Mouse (Mus musculus): ENCODE results near the gene Fkbp10. TPM values are rescaled to one million over a fixed set of nuclear protein-coding genes. Genes with fewer than 3 reads are reported as not detected.

Gene Fkbp10
- total and polyA plus RNA-seq, 2 experiments from 2014 or later: 23.4 to 34.6 TPM

DNA sequence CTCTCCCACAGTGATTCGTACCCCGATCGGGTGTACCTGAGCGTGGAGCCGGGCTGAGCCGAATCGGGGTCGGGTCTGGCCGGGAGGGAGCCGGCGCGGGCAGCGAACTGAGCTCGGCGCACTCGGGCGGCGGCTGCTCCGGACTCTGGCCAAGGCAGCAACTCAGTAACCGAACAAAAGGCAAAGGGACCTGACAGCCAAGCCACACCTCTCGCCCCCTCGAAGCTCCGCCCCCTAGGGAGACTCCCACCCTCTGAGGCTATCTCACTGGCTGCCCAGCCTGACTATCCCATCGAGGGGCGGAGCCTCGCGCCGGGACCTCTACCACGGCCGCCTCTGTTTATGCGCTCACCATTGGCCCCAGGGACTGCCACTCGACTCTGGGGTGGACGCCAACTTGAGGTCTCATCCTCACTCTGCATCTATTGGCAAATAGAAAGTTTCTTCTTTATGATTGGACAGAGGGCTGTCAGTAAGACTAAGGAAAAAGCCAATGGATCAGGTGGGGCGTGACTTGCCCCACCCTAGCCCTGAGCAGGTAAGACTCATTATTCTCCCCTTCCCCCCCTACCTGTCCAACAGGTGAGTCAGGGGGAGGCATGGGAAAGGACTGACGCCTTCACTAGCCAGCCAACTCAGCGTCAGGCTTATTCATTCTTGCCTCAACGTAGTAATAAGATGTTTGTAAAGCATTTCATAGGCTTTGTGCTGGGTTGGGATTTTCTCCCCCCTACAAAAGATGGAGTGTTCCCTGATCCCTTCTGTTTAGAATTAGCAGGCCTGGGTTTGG lies 17.7 kb upstream of the Fkbp10 start, which contains the start of gene Jup:
Gene Jup, minus strand, starts transcription at position 164 of the 790 bp plus-strand sequence.
- peak within 1 kb of the TSS; percentile 76 for H3K27ac ChIP-seq (ENCODE audit: low read depth, low read length)
- H3K9ac ChIP-seq: peak within 1 kb of the TSS; percentile 72
- peaks cover 18% of the 10 kb centered on the region for H3K4me1 ChIP-seq (ENCODE audit: insufficient read depth)
- peak within 1 kb of the TSS; percentile 78 for H3K4me2 ChIP-seq (ENCODE audit: low read depth)
- peak within 1 kb of the TSS; percentile 82 for H3K4me3 ChIP-seq (ENCODE audit: low read depth, low read length)
- WGBS: 1% methylated on average over 37 of the region's 37 CpGs
- H3K27me3 ChIP-seq (ENCODE audit: insufficient read depth, low read length): no peaks in the 10 kb centered on the region
- peak; percentile 99 for ATAC-seq
- no peaks in the 10 kb centered on the region for H3K9me3 ChIP-seq (ENCODE audit: low read length)
- no peak for TF ChIP-seq CTCF (IDR thresholded peaks at IDR 0.05; ENCODE audit: low read depth)
- H3K36me3 ChIP-seq (ENCODE audit: insufficient read depth): no peaks in the 10 kb centered on the region
- DNase-seq: peak; percentile 98

DNA sequence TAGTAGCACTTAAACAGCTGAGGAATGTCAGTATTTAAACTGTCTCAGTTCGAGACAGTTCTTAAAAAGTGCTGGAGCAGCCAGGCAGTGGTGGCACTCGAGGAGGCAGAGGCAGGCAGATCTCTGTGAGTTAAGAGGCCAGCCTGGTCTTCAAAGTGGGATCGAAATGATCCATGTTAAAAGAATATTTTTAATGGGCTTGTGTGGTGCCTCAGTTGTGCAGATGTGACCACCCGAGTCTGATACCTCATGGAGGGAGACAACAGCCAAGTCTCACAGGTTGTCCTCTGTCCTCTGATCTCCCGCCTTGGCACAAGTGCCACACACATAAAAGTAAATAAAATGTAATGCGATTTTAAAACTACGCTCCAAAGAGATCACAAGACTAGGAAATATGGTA lies 17.0 kb upstream of the Fkbp10 start:
- Histone ChIP-seq H3K4me2 (ENCODE audit: low read depth) (peak overlapping the region; percentile 78; the same call in 1 of the 2 replicates), H3K27ac (ENCODE audit: low read depth, low read length) (no peak overlapping the region), H3K4me1 (ENCODE audit: insufficient read depth) (peaks cover 18% of the 10 kb centered on the region), H3K36me3 (ENCODE audit: insufficient read depth) (no peaks in the 10 kb centered on the region), H3K9me3 (ENCODE audit: low read length) (no peaks in the 10 kb centered on the region), H3K27me3 (ENCODE audit: insufficient read depth, low read length) (no peaks in the 10 kb centered on the region), H3K4me3 (ENCODE audit: low read depth, low read length) (no peak overlapping the region), H3K9ac (no peak overlapping the region)
- 96% methylated on average over 7 of the region's 7 CpGs for WGBS
- no peak for DNase-seq
- ATAC-seq: no peak
- no peak for TF ChIP-seq CTCF (IDR thresholded peaks at IDR 0.05; ENCODE audit: low read depth)

DNA sequence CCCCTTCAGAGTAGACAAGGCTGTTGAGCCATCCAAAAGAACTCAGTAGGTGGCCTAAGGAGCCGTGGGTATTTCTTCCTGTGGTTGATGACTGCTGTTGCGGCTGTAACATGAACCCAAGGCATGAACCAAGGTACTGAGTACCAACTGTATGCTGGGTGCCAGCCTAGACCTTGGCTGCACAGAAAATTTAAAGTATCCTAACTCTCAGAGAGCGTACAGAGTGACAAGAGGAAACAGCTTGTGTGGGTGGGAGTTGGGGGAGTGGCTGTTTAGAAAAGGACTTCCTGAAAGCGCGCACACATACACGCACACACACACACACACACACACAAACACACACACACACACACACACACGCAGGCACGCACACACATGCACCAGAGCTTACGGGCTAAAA lies 16.2 kb upstream of the Fkbp10 start:
- TF ChIP-seq CTCF (IDR thresholded peaks at IDR 0.05; ENCODE audit: low read depth): no peak
- no peak overlapping the region for H3K4me2 ChIP-seq (ENCODE audit: low read depth)
- ATAC-seq (no peak), DNase-seq (no peak)
- H3K9ac ChIP-seq: no peak overlapping the region
- H3K4me3 ChIP-seq (ENCODE audit: low read depth, low read length): no peak overlapping the region
- no peaks in the 10 kb centered on the region for H3K9me3 ChIP-seq (ENCODE audit: low read length)
- no peak overlapping the region for H3K27ac ChIP-seq (ENCODE audit: low read depth, low read length)
- H3K27me3 ChIP-seq (ENCODE audit: insufficient read depth, low read length): no peaks in the 10 kb centered on the region
- 76% methylated on average over 9 of the region's 9 CpGs for WGBS
- no peaks in the 10 kb centered on the region for H3K36me3 ChIP-seq (ENCODE audit: insufficient read depth)
- H3K4me1 ChIP-seq (ENCODE audit: insufficient read depth): peaks cover 18% of the 10 kb centered on the region

DNA sequence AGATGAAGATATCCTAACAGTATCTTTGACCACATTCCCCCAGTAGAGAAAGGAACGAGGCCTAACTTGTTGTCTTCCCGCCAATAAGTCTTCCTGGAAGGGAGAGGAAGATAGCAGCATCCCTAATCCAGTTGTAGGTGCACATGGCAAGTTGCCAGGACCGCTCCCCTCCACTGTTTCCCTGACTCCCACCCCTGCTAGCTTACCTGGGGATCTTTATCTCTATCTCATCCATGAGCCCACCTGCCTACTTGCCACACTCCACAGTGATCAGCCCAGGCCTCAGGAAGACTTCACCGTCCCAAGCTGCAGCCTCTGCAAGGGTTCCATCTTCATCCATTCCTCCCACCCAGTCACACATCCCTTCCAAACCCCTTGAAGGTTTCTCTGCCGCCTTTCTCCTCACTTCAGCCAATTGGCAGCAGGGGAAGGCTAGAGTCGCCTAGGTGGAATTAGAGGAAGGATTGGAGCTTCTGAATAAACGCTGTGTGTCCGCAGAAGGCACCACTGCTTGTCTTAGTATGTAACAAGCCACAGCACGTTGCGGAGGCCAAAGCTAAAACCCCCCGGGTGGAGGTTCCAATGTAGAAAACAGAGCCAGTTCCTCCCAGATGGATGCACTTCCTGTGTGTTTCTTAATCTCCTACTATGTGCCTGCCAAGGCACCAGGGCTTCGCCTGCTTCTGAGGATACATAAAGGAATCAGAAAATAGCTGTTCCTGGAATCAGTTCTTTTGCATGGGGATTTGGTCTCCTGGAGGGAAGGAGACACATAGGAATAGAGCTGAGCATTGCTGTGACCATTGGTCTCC lies 15.6 kb upstream of the Fkbp10 start:
- Histone ChIP-seq H3K9me3 (ENCODE audit: low read length) (no peaks in the 10 kb centered on the region), H3K4me3 (ENCODE audit: low read depth, low read length) (no peak overlapping the region), H3K36me3 (ENCODE audit: insufficient read depth) (no peaks in the 10 kb centered on the region), H3K9ac (no peak overlapping the region), H3K4me1 (ENCODE audit: insufficient read depth) (peaks cover 16% of the 10 kb centered on the region), H3K4me2 (ENCODE audit: low read depth) (no peak overlapping the region), H3K27me3 (ENCODE audit: insufficient read depth, low read length) (no peaks in the 10 kb centered on the region), H3K27ac (ENCODE audit: low read depth, low read length) (no peak overlapping the region)
- peak; percentile 27 for DNase-seq
- no peak for ATAC-seq
- WGBS: 78% methylated on average over 12 of the region's 12 CpGs
- TF ChIP-seq CTCF (IDR thresholded peaks at IDR 0.05; ENCODE audit: low read depth): no peak

DNA sequence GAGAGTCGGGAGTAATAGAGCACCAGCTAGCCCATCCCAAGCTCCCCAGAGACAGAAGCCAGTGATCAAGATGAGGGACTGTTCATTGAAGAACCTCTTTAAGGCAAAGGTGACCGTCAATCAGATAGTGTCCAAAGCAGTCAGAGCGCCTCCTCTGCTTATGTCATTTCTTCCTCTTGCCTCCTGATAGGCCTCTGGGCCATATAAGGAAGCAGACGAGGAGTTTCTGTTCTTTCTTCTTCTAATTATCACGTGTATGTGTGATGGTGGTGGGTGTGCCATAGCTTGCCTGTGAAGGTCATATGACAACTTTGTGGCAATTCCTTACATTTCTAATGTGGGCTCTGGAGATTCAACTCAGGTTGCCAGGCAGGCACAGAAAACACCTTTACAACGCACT lies 14.7 kb upstream of the Fkbp10 start:
- no peak overlapping the region for H3K27ac ChIP-seq (ENCODE audit: low read depth, low read length)
- no peak for TF ChIP-seq CTCF (IDR thresholded peaks at IDR 0.05; ENCODE audit: low read depth)
- H3K4me1 ChIP-seq (ENCODE audit: insufficient read depth): peaks cover 9% of the 10 kb centered on the region
- no peaks in the 10 kb centered on the region for H3K9me3 ChIP-seq (ENCODE audit: low read length)
- H3K27me3 ChIP-seq (ENCODE audit: insufficient read depth, low read length): no peaks in the 10 kb centered on the region
- DNase-seq (no peak), ATAC-seq (no peak)
- 81% methylated on average over 6 of the region's 6 CpGs for WGBS
- no peak overlapping the region for H3K4me2 ChIP-seq (ENCODE audit: low read depth)
- H3K36me3 ChIP-seq (ENCODE audit: insufficient read depth): no peaks in the 10 kb centered on the region
- H3K9ac ChIP-seq: no peak overlapping the region
- H3K4me3 ChIP-seq (ENCODE audit: low read depth, low read length): no peak overlapping the region

DNA sequence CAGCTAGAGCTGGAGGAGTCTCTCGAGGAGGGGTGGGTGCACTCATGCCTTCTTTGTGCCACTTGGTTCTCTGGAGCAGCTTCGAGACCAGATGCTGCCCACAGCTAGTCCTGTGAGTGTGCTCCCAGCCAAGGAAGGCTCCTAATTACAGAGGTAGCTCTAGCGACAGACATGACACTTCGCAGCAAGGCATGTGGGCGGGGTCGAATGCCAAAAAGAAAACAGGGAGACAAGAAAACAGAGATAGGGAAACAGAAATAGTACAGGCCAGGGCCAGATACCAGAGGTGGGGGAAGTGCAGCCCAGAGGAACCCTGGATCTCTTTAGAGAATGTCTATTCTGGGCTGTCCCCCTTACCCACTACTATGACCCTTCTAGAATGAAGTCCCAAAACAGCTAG lies 13.3 kb upstream of the Fkbp10 start:
- 32% methylated on average over 6 of the region's 6 CpGs for WGBS
- Histone ChIP-seq H3K27ac (ENCODE audit: low read depth, low read length) (no peak overlapping the region), H3K4me3 (ENCODE audit: low read depth, low read length) (no peak overlapping the region), H3K9ac (no peak overlapping the region), H3K4me1 (ENCODE audit: insufficient read depth) (no peaks in the 10 kb centered on the region), H3K9me3 (ENCODE audit: low read length) (no peaks in the 10 kb centered on the region), H3K4me2 (ENCODE audit: low read depth) (no peak overlapping the region), H3K27me3 (ENCODE audit: insufficient read depth, low read length) (no peaks in the 10 kb centered on the region), H3K36me3 (ENCODE audit: insufficient read depth) (no peaks in the 10 kb centered on the region)
- ATAC-seq: no peak
- no peak for TF ChIP-seq CTCF (IDR thresholded peaks at IDR 0.05; ENCODE audit: low read depth)
- no peak for DNase-seq

DNA sequence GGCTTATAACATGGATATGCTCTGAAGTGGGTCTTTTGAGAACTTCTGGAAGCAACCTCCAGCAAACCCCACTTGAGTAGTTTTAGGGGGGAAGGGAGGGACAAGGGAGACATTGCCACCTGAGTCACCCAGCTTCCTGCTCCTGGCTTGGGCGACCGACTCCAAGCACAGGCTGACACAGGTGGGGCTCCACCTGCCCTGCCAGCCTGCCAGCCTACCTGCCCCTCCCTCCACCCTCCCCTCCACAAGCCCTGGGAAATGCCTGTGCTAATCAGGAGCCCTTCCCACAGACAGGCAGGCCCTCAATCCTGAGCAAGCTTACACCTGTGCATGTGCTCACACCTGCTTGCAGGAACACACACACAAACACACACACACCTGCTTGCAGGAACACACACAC lies 12.8 kb upstream of the Fkbp10 start:
- H3K36me3 ChIP-seq (ENCODE audit: insufficient read depth): no peaks in the 10 kb centered on the region
- no peaks in the 10 kb centered on the region for H3K9me3 ChIP-seq (ENCODE audit: low read length)
- DNase-seq (no peak), ATAC-seq (no peak)
- no peak overlapping the region for H3K4me2 ChIP-seq (ENCODE audit: low read depth)
- WGBS: 79% methylated on average over 2 of the region's 2 CpGs
- no peak overlapping the region for H3K4me3 ChIP-seq (ENCODE audit: low read depth, low read length)
- no peaks in the 10 kb centered on the region for H3K4me1 ChIP-seq (ENCODE audit: insufficient read depth)
- H3K9ac ChIP-seq: no peak overlapping the region
- H3K27ac ChIP-seq (ENCODE audit: low read depth, low read length): no peak overlapping the region
- TF ChIP-seq CTCF (IDR thresholded peaks at IDR 0.05; ENCODE audit: low read depth): no peak
- H3K27me3 ChIP-seq (ENCODE audit: insufficient read depth, low read length): no peaks in the 10 kb centered on the region
